Mouse (Mus musculus) liver, adult 2 months (tissue): ENCODE measurements around the gene Slc39a11.

Experiments used
- CTCF ChIP-seq: fragments of 200-500 bp; IDR thresholded peaks from 2 replicates; pipeline ENCODE4 v1.5.1; 2011; ENCODE audit warnings: low read depth, low read length, control low read depth
- POLR2A ChIP-seq: fragments of 200-500 bp; IDR thresholded peaks from 2 replicates; pipeline ENCODE4 v1.6.1; 2011; ENCODE audit warnings: low read length, control low read depth; ENCODE audit not compliant: insufficient read depth; ENCODE audit errors: extremely low read depth

- TF ChIP-seq POLR2A, result no peak
- TF ChIP-seq CTCF, result no peak
Measured at GRCm38 (mm10) chr11:113677378-113677777, 27.5 kb upstream of the Slc39a11 start.
